Mouse (Mus musculus) intestine, embryonic 16.5 days (tissue): ENCODE results near the gene 2610318N02Rik. TPM values are rescaled to one million over a fixed set of nuclear protein-coding genes. Genes with fewer than 3 reads are reported as not detected.

Source experiments
- ATAC-seq: fragments of 200-750 bp; cut with Nextera tagmentation; 2 replicates; pipeline ENCODE4 v1.8.0; 2017; ENCODE audit warnings: moderate TSS enrichment, moderate library complexity
- H3K27ac ChIP-seq: fragments of 300-500 bp; sonication (generic); 2 replicates; pipeline ENCODE4 v1.5.1; 2014; ENCODE audit warnings: mild to moderate bottlenecking, low read length
- H3K27me3 ChIP-seq: fragments of 300-500 bp; sonication (generic); replicated peaks from 2 replicates; pipeline ENCODE4 v1.6.1; 2014; ENCODE audit warnings: low read length, control low read depth, mixed read lengths; ENCODE audit not compliant: control insufficient read depth, insufficient read depth
- H3K36me3 ChIP-seq: fragments of 300-500 bp; sonication (generic); 2 replicates; pipeline ENCODE4 v1.6.1; 2014; ENCODE audit warnings: low read length, control low read depth; ENCODE audit not compliant: control insufficient read depth, insufficient read depth
- H3K4me1 ChIP-seq: fragments of 300-500 bp; sonication (generic); 2 replicates; pipeline ENCODE4 v1.6.1; 2014; ENCODE audit warnings: low read length, control low read depth, mixed read lengths; ENCODE audit not compliant: control insufficient read depth, insufficient read depth
- H3K4me2 ChIP-seq: fragments of 300-500 bp; sonication (generic); 2 replicates; pipeline ENCODE4 v1.6.1; 2014; ENCODE audit warnings: low read depth, low read length, control low read depth
- H3K4me3 ChIP-seq: fragments of 300-500 bp; sonication (generic); 2 replicates; pipeline ENCODE4 v1.5.1; 2014; ENCODE audit warnings: mild to moderate bottlenecking, low read length
- H3K9ac ChIP-seq: fragments of 300-500 bp; sonication (generic); 2 replicates; pipeline ENCODE4 v1.6.1; 2014; ENCODE audit warnings: low read depth, low read length
- H3K9me3 ChIP-seq: fragments of 300-500 bp; sonication (generic); 2 replicates; pipeline ENCODE4 v1.6.1; 2016; ENCODE audit warnings: low read length, control low read depth; ENCODE audit not compliant: control insufficient read depth
- WGBS: fragments of 180-500 bp; shearing (Covaris S2); extraction: QIAGEN DNeasy Blood & Tissue Kit; methylation state at CpG from one replicate; pipeline ENCODE4 v1.1.7; 2014; 5-methylcytosine and 5-hydroxymethylcytosine counted together
- polyA plus RNA-seq: library from polyadenylated mRNA; unstranded; fragments of >200 nt; fragmentation: Nextera tagmentation; extraction: Ambion mirVana; gene quantifications from 2 replicates; pipeline ENCODE4 v1.2.1, GENCODE M21; 2015

Gene 2610318N02Rik
- polyA plus RNA-seq, 1 experiment from 2014 or later, result 41.6 TPM

DNA sequence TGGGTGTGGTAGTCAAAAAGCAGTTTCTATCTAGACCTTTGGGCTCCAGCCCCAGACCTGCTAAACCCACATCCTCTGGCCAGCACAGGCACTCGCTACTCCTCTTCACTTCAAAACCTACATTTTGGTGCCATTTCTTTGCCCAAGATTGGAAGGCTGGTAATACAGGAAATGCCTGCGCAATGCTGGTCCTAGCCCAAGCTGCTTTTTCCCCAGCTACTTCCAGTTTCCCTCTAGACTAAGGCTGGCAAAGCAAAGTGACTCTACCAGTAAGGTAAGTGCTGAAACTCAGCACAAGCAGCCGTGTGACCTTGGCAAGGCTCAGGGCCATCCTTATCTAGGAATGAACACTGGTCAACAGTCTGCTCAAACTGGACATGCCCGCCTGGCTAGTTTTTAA is 39.3 kb downstream of the 2610318N02Rik start:
- Histone ChIP-seq H3K4me1 (0 out of 2 replicates have a peak, but pooled peaks cover 2% of the 10 kb centered on the region), H3K27ac (no peak overlapping the region), H3K36me3 (peaks cover 26% of the 10 kb centered on the region), H3K27me3 (no peaks in the 10 kb centered on the region), H3K9me3 (no peaks in the 10 kb centered on the region), H3K4me2 (no peak overlapping the region), H3K9ac (no peak overlapping the region), H3K4me3 (no peak overlapping the region)
- peak; percentile 13 for ATAC-seq
- 78% methylated on average over 4 of the region's 4 CpGs for WGBS

DNA sequence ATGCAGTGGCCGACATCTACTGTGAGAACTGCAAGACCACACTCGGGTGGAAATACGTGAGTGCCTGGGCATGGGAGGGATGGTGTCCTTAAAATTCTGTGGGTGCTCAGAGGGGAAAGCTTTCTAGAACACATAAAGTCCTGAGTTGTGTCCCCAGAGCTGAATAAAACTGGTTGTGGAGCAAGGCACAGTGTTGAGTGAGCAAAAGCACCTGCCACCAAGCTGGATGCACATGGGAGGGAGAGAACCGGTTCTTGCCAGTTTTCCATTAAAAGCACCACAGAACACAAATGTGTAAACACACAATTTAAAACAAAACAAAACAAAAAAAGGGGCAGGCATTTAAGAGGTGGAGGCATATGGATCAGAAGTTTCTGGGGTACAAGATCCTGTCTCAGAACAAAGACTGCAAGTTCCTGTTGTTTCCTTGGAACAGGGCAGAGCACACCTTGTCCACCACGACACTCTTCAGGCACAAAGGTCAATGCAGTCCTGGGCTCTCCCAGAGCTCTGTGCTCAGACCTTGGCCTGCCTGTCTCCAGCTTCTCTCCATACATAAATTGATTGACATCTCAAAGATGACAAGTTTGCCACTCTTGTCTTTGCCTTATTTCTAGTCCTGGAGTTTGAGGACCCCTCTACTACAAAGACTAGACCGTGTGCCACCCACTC is 42.7 kb downstream of the 2610318N02Rik start:
- H3K27me3 ChIP-seq, result no peaks in the 10 kb centered on the region
- 0 out of 2 replicates have a peak, but pooled peaks cover 2% of the 10 kb centered on the region for H3K4me1 ChIP-seq
- H3K9ac ChIP-seq, result no peak overlapping the region
- H3K9me3 ChIP-seq, result no peaks in the 10 kb centered on the region
- no peak overlapping the region for H3K4me2 ChIP-seq
- no peak overlapping the region for H3K4me3 ChIP-seq
- H3K27ac ChIP-seq, result peak overlapping the region; percentile 27
- peaks cover 14% of the 10 kb centered on the region for H3K36me3 ChIP-seq
- ATAC-seq, result peak; percentile 85
- WGBS, result 77% methylated on average over 6 of the region's 6 CpGs

DNA sequence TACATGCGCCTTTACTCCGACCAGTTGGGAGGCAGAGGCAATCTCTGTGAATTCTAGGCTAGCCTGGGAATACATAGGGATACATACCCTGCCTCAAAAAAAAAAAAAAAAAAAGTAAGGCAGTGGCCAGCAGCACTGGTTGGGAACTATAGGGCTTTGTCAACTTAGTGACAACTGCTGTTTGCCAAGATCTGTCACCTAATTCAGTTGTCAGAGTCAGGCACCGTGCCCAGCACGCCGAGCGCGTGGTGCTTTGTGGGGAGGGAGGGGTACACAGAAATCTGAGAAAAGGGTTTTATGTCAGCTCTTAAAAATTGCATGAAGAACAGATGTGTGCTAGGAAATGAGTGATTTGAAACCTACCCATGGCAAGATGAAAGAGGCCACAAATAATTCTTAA is 46.9 kb downstream of the 2610318N02Rik start:
- H3K36me3 ChIP-seq, result peaks cover 3% of the 10 kb centered on the region; the same call in 1 of the 2 replicates
- H3K4me2 ChIP-seq, result no peak overlapping the region
- no peak overlapping the region for H3K9ac ChIP-seq
- H3K27ac ChIP-seq, result no peak overlapping the region
- ATAC-seq, result no peak
- peaks cover 2% of the 10 kb centered on the region; the same call in 1 of the 2 replicates for H3K9me3 ChIP-seq
- H3K4me1 ChIP-seq, result 0 out of 2 replicates have a peak, but pooled peaks cover 2% of the 10 kb centered on the region
- WGBS, result 88% methylated on average over 7 of the region's 7 CpGs
- H3K27me3 ChIP-seq, result no peaks in the 10 kb centered on the region
- H3K4me3 ChIP-seq, result no peak overlapping the region

DNA sequence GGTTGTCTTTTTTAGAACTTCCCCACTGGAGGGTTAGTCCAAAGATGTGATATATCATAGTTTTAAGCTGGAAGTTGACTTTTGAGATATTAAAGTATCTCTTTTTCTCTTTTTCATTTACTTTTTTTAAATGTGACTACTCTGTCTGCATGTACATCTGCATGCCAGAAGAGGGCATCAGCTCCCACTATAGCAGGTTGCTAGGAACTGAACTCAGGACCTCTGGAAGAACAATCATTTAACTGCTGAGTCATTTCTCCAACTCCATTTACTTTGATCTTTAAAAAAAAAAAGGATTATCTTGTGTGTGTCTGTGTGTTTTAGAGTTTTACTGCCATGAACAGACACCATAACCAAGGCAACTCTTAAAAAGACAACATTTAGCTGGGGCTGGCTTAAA is 48.1 kb downstream of the 2610318N02Rik start:
- Histone ChIP-seq H3K4me1 (no peaks in the 10 kb centered on the region), H3K9ac (no peak overlapping the region), H3K4me3 (no peak overlapping the region), H3K27ac (no peak overlapping the region), H3K36me3 (no peaks in the 10 kb centered on the region; the same call in 1 of the 2 replicates), H3K9me3 (peaks cover 2% of the 10 kb centered on the region; the same call in 1 of the 2 replicates), H3K27me3 (no peaks in the 10 kb centered on the region), H3K4me2 (no peak overlapping the region)
- no peak for ATAC-seq

DNA sequence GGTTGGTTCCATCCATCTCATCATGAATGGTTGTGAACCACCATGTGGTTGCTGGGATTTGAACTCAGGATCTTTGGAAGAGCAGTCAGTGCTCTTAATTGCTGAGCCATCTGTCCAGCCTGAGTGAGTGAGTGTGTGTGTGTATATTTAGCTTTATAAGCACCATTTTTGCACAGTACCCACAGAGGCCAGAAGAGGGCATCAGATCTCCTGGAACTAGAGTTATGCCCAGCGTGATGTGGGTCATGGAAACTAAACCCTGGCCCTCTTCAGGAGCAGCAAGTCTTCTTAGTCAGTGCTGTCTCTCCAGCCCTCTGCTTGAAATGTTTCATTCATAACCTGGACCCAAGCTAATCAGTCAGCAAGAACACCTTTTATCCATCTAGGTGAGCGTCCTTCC is 48.7 kb downstream of the 2610318N02Rik start:
- H3K9me3 ChIP-seq, result peaks cover 2% of the 10 kb centered on the region; the same call in 1 of the 2 replicates
- no peak for ATAC-seq
- 90% methylated on average over 2 of the region's 2 CpGs for WGBS
- H3K4me3 ChIP-seq, result no peak overlapping the region
- H3K9ac ChIP-seq, result no peak overlapping the region
- H3K36me3 ChIP-seq, result no peaks in the 10 kb centered on the region; the same call in 1 of the 2 replicates
- no peaks in the 10 kb centered on the region for H3K4me1 ChIP-seq
- H3K27me3 ChIP-seq, result no peaks in the 10 kb centered on the region
- no peak overlapping the region for H3K4me2 ChIP-seq
- H3K27ac ChIP-seq, result no peak overlapping the region

DNA sequence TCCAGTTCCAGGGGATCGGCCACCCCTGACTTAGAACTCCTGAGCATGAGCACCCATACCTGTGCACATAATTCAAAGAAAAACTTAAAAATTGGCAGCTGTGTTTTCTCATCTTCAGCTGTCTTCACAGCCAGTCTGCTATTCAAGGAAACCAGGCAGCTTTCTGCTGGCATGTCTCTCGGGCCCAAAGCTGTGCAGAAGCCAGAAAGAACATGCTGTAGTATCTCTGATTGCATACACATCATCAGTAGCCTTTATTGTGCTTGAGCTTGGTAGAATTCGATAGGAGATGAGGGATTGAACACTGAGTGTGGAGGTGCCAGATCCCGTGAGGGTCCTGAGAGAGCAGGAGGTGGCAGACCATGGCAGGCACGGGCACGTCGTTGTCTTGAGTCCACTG is 52.0 kb downstream of the 2610318N02Rik start:
- H3K4me3 ChIP-seq, result no peak overlapping the region
- H3K36me3 ChIP-seq, result no peaks in the 10 kb centered on the region; the same call in 1 of the 2 replicates
- WGBS, result 92% methylated on average over 7 of the region's 7 CpGs
- no peaks in the 10 kb centered on the region for H3K27me3 ChIP-seq
- peaks cover 2% of the 10 kb centered on the region; the same call in 1 of the 2 replicates for H3K9me3 ChIP-seq
- ATAC-seq, result no peak
- H3K4me2 ChIP-seq, result no peak overlapping the region
- H3K4me1 ChIP-seq, result 0 out of 2 replicates have a peak, but pooled peaks cover 3% of the 10 kb centered on the region
- H3K9ac ChIP-seq, result no peak overlapping the region
- H3K27ac ChIP-seq, result no peak overlapping the region

DNA sequence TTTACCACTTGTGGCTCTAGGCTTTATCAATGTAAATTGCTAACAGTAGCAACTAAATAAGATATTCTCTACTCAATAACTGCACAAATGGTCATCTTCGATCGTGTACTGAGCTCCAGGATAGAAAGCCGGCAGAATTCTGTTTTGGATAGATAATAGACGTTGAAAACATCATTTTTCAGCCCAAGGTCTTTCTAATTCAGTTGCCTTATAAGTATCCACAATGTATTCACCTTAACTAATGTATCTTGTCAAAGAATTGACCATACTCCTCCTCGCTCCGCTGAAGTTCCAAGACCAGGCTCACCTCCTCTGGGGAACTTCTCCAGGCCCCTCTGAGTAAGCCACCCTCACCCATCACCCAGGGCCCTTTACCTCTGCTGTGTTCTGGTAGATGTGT is 54.3 kb downstream of the 2610318N02Rik start:
- H3K27ac ChIP-seq, result no peak overlapping the region
- H3K27me3 ChIP-seq, result no peaks in the 10 kb centered on the region
- peak overlapping the region; percentile 88 for H3K4me2 ChIP-seq
- WGBS, result 42% methylated on average over 6 of the region's 6 CpGs
- H3K36me3 ChIP-seq, result no peaks in the 10 kb centered on the region; the same call in 1 of the 2 replicates
- no peak overlapping the region for H3K9ac ChIP-seq
- 0 out of 2 replicates have a peak, but pooled peaks cover 3% of the 10 kb centered on the region for H3K4me1 ChIP-seq
- H3K4me3 ChIP-seq, result peak overlapping the region; percentile 80
- ATAC-seq, result no peak
- H3K9me3 ChIP-seq, result no peaks in the 10 kb centered on the region

DNA sequence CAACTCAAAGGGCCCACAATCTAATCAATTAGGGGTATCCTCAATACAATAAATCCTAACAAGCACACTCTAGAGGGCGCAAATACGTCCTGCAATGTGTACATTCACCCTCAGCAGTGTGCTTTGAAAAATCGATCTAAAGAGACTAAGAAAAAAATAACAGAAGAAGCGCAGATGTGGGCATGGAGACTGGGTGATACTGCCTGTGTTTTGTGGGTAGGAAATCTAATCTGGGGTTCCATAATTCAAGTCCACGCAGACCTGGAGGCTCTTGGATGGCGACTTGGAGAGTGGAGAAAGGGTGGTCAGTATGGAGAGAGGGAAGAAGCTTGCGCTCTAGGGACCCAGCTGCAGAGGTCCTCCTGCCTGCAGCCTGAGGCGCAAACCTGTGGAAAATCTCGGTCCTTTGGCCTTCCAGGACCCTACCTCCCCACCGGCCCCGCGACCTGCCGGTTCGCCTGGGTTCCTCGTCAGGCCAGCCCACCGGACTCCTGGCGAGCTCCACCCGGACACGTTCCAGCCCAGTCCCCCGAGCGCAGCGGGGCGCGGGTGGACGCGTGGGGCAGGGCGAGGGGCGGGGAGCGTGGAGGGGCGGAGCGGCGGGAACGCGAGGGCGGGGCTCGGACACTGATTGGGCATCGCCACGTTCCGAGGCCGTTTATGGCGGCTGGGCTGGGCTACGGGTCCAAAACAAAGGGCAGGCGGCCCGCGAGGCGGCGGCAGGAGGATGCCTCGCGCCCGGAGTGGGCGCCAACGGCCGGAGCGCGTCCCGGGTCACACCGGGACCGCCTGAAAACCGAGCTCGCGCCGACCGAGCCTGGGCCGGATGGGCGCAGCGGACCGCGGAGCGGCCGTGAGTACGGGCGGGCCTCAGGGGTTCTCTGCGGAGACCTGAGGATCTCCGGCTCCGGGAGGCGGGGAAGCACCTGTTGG is 55.2 kb downstream of the 2610318N02Rik start, which contains the start of gene Ypel1:
Ypel1 (plus strand) TSS at position 186 of the 933 bp plus-strand sequence.
- ATAC-seq, result peak; percentile 98
- Histone ChIP-seq H3K27ac (peak within 1 kb of the TSS; percentile 82), H3K27me3 (no peaks in the 10 kb centered on the region), H3K36me3 (no peaks in the 10 kb centered on the region), H3K9ac (peak within 1 kb of the TSS; percentile 77), H3K9me3 (no peaks in the 10 kb centered on the region), H3K4me3 (peak within 1 kb of the TSS; percentile 80), H3K4me2 (peak within 1 kb of the TSS; percentile 88), H3K4me1 (0 out of 2 replicates have a peak, but pooled peaks cover 3% of the 10 kb centered on the region)
- under 1% methylated on average over 72 of the region's 76 CpGs for WGBS

DNA sequence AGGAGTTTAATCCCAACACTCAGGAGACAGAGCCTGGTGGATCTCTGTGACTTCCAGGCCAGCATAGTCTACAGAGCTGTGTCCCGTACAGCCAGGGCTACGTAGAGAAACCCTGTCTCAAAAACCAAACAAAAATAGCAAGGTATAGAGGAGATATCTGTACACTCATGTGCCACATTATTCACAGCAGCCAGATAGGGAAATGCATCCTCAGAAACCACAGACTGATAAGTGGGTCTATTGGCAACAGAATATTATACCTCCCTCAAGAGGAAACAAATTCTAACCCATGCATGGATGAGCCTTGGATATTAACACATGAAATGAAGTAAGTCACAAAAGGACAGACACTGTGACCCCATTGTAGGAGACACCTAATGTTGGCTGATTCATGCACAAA is 57.4 kb downstream of the 2610318N02Rik start:
- 82% methylated on average over 2 of the region's 2 CpGs for WGBS
- no peak for ATAC-seq
- no peaks in the 10 kb centered on the region for H3K36me3 ChIP-seq
- no peak overlapping the region for H3K9ac ChIP-seq
- H3K4me2 ChIP-seq, result no peak overlapping the region
- no peak overlapping the region for H3K4me3 ChIP-seq
- no peaks in the 10 kb centered on the region for H3K27me3 ChIP-seq
- H3K4me1 ChIP-seq, result peaks cover 5% of the 10 kb centered on the region; the same call in 1 of the 2 replicates
- no peaks in the 10 kb centered on the region for H3K9me3 ChIP-seq
- H3K27ac ChIP-seq, result no peak overlapping the region
